In the genomic region with DNA sequence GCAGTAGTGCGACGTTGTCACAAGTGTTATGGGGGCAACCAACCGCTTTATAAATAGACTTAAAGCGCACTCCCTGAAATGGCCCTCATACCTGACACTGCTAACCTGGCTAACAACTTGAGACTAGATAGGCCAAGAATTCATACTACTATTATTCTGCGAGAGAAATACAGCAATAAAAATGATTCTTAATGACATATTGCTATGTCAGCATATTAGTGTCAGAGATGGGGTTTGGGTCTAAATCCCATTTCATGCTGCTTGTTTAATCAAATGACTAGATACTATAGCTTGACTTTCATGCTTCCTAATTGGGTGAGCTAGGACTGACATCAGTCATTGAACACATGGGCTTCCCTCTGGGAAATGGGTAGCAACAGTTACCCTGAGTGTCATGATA, we compare ENCODE assay signal across 22 mouse cellular contexts. TPM values are rescaled to one million over a fixed set of nuclear protein-coding genes. Genes with fewer than 3 reads are reported as not detected.
"Had no signal": no experiment of that assay in that cellular context is flagged by ENCODE, and none has a peak within 500 bp of the region (broad histone marks: within the 10 kb centered on the region; RNA-seq: fewer than 3 reads in every experiment).

No protein-coding gene starts in this region.

- H3K4me2 ChIP-seq: neural tube, embryonic 12.5 days; neural tube, embryonic 13.5 days; neural tube, embryonic 15.5 days; stomach, embryonic 15.5 days had no signal

- H3K9me3 ChIP-seq: neural tube, embryonic 12.5 days; neural tube, embryonic 13.5 days; neural tube, embryonic 15.5 days; stomach, embryonic 15.5 days had no signal

- DNase-seq: retina, postnatal 1 day; right cerebral cortex, adult 18-20 months; right cerebral cortex, postnatal 14 days; right cerebral cortex, postnatal 25 days; right cerebral cortex, postnatal 4 days; spleen, adult 18-20 months; thymus, adult 18-20 months; thymus, adult 2 months; thymus, postnatal 14 days; thymus, postnatal 25 days; thymus, postnatal 36 days; thymus, postnatal 4 days had no signal

- H3K9ac ChIP-seq: neural tube, embryonic 12.5 days; neural tube, embryonic 13.5 days; neural tube, embryonic 15.5 days; stomach, embryonic 15.5 days had no signal

- H3K4me3 ChIP-seq: neural tube, embryonic 12.5 days; neural tube, embryonic 13.5 days; neural tube, embryonic 15.5 days; stomach, embryonic 15.5 days had no signal

- H3K27ac ChIP-seq: neural tube, embryonic 12.5 days; neural tube, embryonic 13.5 days; neural tube, embryonic 15.5 days; stomach, embryonic 15.5 days; stomach, postnatal 0 days had no signal

- H3K27me3 ChIP-seq: neural tube, embryonic 12.5 days; neural tube, embryonic 13.5 days; neural tube, embryonic 15.5 days; stomach, embryonic 15.5 days had no signal

- H3K4me1 ChIP-seq: neural tube, embryonic 12.5 days; neural tube, embryonic 13.5 days; neural tube, embryonic 15.5 days; stomach, embryonic 15.5 days had no signal

- H3K36me3 ChIP-seq: neural tube, embryonic 12.5 days; neural tube, embryonic 13.5 days; neural tube, embryonic 15.5 days; stomach, embryonic 15.5 days had no signal

RNA-seq across cellular contexts. Expression of gene Ifng, which starts 39.3 kb away (rescaled TPM):
- polyA plus RNA-seq: neural tube, embryonic 12.5 days; neural tube, embryonic 13.5 days; neural tube, embryonic 14.5 days; neural tube, embryonic 15.5 days; small intestine, adult 2 months; stomach, embryonic 14.5 days; stomach, embryonic 15.5 days; stomach, embryonic 16.5 days; stomach, postnatal 0 days; testis, adult 2 months; thymus, adult 2 months had no signal
